Mouse (Mus musculus) spleen, adult 18-20 months (tissue): ENCODE data around the gene Nucb2.

Experiments
- DNase-seq, 2 experiments: peaks; one replicate each; pipeline ENCODE4 v3.0.0; 2022; ENCODE audit warnings: mixed read lengths in 2 of 2

Nucb2 gene

DNA sequence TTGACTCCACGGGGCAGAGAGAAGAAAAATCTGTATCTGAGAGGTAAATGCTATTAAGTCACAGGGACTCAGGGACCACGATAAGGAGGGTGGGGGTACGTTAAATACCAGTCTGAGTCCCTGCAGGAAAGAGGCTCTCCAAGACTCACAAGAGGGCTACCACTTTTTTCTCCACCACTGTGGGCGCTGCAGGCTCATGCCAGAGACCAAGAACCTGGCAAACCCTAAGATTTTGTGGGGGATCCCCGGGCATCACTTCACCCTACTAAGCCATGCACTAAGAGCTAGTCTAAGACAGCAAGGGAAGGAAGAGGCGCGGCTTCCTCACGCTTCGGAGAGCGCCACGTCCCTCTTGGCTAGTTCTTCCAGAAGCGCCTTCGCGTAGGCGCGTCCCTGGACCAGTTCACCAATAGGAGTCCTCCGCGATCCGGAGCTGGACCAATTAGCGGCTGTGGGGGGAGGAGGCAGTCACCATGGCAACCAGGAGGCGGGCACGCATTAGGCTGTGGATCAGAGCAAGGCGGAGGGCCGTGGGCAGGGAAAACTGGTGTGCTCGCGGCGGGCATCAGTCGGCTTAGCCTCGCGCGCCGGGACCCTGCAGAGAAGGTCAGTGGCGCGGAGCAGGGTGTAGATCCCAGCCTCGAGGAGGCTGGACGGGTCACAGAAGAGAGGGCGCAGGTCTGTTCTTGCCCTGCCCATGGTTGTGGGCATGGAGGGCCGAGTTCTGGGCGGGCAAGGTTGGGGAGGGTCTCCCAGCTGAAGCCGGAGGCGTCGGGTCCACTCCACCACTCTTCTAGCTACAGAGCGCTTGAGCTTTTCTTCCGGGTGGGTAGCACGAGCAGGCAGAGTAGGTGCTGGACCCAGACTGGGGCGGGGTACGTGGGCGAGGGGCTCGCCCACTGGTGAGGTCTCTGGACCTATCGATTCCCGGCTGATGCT is at the start of gene Nucb2:
Gene Nucb2, plus strand, starts transcription at position 491 of the 939 bp plus-strand sequence.
- DNase-seq = peak; percentile 96 to 97

DNA sequence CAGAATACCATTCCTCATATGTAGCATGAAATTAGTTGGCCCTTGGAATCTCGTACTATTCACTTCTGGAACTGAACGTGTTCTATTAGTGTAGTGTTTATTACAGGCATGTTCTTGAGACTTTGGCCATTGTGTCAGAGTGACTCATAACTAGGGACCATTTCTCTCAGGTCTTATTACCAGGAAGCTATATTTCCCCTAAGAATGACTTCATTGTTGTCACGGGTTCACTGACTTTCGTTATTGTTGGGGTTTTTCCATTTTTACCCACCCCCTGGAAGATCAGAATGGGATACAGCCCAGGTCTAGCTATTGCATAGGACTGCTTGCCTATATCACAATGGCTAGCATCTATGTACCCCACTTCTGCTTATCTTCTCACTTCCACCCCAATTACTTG is 47.2 kb upstream of the Nucb2 start:
- DNase-seq = no peak

DNA sequence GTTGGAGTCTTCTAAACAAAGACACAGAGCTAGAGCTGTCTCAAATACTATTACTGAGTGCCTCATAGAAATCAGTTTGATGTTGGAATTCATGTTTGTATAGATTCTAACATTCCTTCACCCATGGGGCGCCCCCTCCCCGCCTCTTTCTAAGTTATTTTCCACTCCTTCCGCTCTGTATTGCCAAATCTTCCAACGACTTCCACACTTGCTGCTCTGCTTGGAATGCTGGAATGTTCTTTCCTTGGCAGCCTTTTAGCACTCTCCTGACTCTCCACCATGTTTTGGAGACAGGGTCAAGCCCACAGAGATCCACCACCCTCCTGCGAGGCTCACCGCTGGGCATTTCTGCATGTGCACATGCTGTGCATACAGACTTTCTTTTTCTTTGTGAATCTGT is 46.8 kb upstream of the Nucb2 start:
- no peak for DNase-seq

DNA sequence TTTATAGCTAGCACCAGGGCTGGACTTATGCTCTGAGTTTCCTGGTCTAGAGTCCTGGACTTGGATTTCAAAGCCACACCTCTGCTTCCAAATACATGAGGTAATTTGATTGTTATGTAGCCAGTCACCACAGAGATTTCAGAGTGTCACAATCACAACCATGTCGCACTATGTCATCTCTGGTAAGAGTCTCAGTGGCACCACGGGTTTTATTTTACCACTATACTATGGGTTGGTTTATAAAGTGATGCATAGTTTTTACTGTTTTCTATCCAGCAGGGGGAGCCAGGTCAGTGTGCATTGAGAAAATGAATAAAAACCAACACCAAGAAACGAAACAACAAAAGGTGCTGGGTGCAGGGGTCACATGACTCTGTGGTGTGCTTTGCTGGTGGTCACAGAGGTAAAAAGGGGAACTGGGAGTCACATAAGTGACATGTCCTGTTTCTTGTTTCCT is 45.2 kb upstream of the Nucb2 start:
- DNase-seq = peak; percentile 28 to 32

DNA sequence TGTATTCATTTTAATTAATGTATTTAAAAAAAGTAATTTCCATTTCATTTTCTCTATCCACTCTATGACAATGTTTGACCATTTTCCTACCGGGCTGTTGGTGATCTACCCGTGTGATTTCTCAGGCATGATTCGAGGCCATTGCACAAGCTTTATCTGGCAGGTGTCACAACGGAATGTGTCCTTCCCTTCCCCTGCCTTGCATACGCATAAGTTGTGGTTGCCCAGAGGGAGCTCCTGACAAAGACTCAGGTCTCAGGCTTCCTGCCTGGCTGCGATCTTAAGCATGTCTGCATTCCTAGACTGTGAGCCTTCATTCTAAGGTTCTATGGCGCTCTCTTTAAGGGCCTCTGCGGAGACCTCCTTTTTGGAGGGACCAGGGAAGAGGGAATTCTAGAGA is 42.1 kb upstream of the Nucb2 start:
- no peak for DNase-seq

DNA sequence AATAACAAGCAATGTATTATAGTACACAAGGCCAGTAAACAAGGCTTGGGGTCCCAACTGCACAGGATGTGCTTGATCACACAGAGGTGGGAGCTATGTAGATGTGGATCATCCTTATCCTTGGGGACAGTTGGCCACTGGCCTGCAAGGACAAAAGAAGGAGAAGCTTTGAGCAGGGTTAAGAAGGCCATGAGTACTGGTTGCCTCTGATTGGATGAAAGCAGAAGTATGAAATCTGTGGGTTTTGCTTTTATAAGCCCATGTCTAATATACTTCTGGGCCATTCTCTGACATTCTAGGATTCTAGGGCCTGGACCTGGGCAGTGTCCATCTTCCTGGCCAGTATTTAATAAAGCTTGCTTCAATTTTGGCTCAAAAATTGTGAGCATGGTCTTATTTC is 28.3 kb upstream of the Nucb2 start:
- DNase-seq = no peak

DNA sequence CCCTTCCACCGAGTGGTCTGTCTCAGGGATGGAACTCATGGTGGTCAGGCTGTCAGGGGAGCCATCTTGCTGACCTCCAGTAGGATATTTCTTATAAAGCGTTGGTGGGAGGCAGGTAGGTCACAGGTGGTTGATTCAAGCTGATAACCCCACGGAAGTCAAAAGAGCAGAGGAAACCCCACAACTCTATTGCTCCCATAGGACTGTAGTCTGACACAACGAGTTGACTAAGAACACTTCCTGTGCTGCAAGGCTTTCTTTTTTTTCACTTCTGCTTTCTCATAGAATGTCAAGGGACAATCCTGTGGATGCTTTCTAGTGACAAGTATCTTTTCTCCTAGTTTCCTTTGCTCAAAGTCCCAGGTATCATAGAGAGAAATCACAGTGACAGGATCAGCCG is 27.9 kb upstream of the Nucb2 start:
- DNase-seq = peak in 1 of 2 experiments; percentile 14

DNA sequence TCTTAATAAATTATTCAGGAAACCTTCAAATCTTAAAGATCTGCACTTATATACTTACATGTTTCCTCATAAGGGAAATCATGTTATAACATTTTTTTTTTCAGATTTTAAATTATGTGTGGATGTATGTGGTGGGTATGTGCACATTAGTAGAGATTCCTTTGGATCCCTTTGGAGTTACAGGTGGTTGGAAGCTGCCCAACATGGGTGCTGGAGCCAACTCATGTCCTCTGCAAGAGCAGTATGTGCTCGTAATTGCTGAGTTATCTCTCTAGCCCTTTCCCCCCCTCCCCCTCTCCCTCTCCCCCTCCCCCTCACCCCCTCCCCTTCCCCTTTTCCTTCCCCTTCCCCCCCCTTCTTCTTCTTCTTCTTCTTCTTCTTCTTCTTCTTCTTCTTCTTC is 21.1 kb upstream of the Nucb2 start:
- no peak for DNase-seq

DNA sequence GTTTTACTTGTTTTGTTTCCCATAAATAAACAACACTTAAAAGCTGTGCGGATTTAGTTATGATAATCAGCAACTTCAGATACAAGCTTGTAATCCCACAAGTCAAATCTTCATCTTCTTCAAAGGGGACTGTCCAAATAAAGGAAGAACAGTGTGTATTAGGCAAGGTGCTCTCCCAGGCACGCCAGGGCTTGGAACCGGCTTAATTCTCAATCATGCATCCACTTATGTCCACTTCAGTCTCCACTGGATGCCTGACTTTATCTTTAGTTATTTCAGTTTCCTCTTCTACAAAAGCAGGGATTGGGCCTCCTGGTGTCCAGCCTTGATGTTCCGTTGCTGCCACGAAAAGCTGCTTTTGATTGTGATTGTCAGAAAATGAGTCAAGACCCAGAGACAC is 20.4 kb upstream of the Nucb2 start:
- DNase-seq = no peak

DNA sequence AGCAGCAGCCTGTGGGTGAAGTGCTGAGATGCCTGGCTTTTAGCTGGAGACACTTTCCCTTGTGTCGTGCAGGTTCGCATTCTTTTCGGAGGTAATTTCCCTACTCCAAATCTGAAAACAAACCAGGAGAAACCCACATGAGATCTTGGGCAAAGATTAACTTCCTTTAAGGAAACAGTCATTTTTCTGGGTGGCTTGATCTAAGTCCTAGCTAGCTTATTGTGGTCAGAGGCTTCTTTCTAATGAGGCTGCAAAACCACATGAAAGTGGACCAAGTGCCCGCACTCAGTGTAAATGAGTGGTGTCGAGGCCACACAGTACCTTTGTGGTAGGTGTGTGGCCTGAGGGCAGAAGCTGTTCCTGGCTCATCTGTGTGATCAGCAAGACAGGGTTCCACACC is 20.0 kb upstream of the Nucb2 start:
- no peak for DNase-seq

DNA sequence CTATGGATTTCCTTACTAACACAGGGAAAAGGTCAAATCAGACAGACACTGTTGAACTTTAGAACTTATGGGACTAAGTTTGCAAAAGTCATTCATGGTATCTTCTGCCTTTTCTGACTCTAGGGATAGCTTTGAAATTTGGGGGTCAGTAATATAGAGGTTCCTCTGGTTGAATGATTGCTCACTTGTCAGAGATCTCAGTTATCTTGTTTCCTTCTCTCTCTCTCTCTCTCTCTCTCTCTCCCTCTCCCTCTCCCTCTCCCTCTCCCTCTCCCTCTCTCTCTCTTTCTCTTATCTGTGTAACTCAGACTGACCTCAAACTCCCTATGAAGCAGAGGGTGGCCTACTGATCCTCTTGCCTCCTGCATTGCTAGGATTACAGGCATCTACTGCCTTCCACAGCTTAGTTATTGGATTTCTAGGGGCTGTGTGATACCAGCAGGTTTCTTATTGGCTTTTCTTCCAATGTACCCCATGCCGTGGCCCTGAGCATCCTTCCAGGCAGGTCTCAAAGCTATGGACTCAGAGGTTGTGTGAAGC is 19.0 kb upstream of the Nucb2 start:
- DNase-seq = no peak

DNA sequence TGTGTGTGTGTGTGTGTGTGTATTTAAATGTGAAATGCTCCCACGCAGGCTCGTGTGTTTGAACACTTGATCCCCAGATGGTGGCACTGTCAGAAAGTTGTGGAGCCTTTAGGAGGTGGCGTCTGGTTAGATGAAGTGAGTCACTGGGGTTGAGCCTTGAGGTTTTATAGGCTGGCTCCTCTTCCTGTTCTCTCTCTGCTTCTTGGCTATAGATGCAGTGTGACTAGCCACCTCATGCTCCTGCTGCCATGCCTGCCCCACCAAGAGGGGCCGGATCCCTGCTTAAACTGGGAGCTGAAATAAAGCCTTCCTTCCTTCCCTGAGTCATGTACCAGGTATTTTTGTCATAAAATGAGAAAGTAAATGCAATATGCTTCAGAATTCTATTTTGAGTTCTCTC is 13.1 kb upstream of the Nucb2 start:
- no peak for DNase-seq

DNA sequence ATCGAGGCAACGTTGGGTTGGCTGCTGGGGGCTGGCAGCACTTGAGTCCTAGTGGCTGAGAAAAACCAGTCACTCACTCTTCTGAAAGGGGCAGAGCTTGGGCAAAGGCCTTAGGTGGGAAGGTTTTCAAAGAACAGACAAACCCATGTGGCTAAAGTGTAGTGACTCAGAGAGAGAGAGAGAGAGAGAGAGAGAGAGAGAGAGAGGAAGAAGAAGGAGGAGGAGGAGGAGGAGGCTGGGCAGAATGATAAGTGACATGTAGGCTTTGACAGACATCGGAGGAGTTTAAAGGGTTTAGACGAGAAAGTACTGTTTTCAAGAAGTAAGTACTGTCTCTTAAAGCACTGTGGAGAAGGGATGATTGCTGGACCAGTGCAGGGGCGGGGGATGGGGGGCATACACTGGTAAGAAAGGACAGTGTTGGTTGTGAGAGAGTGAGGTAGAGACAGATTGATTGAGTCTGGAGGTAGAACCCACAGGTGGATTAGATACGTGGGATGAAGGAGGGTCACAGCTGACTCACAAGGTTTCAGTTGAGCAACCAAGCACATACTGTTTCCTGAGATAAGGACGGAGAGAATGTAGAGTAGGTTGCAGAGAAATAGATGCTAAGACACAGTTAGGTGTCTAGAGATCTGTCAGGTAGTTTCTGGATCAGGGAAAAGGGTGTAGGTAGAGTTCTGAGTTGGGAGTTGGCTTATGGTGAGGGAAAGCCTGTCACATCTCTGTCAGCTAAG is 10.7 kb upstream of the Nucb2 start:
- DNase-seq = no peak

DNA sequence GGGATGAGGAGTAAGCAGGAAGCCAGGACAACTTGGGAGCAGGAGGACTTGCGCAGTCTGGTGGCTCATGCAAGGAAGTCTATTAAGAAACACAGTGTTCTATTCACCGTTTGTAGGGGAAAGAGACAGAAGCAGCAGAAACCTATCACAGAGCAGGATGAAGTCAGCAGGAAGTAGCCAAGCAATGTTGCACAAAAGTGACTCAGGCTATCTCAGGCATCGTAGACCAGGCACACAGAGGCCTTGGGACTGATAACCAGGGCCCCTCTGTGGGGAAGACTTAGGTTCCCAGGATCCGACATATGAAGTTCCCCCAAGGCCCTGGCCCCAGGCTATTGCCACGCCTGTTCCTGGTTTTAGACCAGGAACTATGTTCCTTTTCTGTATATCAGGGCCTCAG is 9.6 kb upstream of the Nucb2 start:
- DNase-seq = no peak

DNA sequence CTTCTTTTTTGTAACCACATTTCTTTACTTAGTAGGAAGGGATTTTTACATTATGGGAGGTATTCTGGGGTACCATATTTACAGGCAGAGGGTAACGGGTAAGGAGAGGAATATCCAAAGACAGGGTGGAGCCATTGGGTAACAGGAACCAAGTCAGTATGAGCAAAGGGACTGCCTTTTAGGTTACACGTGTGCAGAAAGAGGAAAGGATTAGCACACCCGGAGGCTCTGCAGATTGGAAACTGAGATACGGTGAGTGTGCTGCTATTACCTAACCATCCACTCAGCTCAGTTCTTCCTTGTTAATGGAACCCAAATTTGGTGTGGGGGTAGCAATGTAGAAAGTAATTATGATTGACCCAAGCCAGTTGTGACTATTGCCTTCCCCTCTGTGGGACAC is 7.4 kb upstream of the Nucb2 start:
- DNase-seq = no peak

DNA sequence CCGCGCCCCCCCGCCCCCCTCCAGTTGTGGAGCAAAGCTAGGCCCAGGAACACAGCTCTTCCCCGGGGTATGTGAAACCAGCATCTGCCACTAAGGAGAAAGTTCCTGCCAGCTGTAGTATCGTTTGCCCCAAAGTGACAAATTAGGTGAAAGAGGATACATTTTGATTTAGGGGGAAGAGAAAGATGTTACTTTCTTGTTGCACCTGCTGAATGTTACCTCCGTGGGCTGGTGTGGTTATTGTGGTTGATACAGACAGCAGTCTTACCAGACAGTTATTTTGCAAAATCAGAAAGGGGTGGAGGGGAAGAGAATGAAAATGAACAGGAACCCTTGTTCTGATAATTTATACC is 625 bp downstream of the Nucb2 start:
- no peak for DNase-seq

DNA sequence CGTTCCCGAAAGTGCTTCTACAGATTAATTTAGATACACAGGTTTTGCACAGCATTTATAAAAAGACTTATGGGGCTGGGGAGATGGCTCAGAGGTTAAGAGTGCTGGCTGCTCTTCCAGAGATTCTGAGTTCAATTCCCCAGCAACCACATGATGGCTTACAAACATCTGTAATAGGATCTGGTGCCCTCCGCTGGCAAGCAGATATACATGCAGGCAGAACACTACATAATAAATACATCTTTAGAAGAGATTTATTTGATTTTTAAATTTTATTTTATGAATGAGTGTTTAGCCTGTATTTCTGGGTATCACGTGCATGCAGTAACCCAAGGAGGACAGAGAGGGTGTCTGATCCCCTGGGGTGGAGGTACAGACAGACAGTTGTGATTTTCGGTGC is 9.9 kb downstream of the Nucb2 start:
- DNase-seq = peak in 1 of 2 experiments; percentile 35

DNA sequence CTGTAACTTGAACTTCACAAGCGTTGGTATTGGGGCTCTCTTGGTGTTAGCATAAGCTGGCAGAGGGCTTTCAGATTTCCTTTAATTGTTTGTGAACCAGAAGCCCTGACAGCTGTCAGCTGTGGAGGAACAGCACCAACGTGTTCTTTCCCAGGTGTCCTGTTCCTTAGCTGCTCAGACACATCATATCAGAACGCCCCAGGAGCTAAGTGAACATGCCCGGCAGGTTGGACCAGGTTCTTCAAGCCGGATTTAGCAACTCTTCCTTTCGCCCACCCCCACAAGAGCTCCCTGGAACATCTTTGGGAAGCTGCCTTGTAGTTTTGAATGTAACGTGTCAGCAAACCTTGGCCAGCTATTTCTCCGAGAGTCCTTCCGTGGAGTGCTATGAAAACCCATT is 10.4 kb downstream of the Nucb2 start:
- DNase-seq = no peak

DNA sequence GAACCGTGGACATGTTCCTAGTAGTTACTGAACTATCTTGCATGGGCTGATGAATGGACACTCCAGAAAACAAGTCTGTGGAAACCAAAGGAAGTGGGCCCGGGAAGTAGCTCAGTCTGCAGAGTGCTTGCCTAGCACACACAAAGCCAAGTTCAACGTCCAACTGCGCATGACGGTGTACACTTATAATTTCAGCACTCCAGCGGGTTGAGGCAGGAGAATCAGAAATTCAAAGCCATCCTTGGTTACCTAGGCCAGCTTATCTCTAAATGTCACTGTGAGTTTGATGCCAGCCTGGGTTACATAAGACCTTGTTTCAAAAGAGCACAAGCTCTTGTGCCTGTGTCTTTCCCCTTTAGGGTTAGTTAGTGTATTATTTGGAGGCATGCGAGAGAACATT is 10.9 kb downstream of the Nucb2 start:
- DNase-seq = no peak

DNA sequence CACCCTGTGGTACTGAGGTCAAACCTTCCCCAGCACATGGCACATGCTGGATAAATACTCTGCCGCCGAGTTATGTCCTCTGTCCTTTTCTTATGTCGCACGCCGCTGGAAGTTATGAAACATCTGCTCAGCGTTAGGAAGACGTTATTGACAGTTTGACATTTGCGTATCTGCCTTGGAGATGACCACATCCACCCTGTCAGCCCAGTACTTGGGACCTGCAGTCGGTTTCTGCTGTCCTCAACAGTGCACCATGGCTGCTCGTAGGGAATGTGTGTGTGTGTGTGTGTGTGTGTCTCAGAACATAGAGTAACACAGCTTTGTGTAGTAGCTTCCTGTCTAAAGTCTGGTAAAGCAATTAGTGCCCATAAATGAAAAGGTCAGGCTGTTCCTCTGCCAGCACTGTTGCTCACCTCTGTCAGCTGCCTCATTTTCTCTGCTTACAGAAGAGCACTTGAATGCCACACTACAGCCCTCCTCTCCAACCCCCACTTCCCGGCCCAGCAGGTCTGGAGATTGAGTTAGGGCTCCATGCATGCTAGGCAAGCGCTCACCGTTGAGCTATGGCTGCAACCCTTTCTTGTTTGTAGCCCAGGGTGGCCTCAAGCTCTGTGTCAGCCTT is 11.5 kb downstream of the Nucb2 start:
- DNase-seq = no peak

DNA sequence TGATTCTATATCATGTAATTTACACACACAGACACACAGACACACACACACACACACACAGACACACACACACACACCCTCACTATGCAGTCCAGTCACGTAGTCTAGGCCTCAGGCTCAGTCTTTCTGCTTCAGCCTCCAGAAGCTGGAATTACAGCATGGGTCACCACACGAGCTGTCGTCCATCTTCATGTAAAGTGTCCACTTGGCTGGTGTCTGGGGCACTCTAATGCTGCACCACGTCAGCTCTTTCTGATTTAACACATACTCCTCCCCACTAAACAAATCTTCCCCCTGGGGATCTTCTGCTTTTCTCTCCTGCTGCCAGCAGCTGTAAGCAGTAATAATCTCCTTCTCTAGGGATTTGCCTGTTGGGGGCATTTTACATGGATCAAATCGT is 13.1 kb downstream of the Nucb2 start:
- no peak for DNase-seq

DNA sequence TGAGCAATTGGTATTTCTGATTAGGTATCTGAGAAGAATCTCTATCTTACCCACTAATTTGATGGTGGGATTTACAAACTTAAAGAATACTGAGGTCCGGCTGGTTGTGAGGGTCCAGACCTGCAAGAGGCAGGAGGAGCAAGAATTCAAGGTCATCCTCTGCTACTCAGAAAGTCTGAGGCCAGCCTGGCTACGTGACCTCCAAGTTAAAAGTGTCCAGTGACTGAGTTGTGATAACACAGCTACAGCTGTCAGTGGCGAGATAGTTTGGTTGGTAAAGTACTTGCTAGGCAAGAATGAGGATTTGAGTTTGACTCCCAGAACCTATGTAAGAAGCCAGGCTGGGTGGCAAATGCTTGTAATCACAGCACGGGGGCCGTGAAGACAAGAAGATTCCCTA is 14.0 kb downstream of the Nucb2 start:
- no peak for DNase-seq

DNA sequence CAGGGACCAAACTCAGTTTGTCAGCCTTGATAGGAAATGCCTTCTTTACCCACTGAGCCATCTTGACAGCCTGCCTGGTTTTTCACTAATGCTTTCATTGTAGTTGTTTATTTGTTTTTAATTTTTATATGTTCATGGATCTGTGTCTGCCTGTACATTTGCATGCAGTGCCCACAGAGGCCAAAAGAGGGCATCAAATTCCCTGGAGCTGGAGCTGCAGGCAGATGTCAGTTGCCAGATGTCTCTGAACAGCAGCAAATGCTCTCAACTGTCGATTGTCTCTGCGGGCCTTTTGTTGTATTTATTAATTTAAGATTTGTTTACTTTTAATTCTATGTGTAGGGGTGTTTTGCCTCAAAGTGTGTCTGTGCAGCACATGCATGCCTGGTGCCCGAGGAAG is 15.6 kb downstream of the Nucb2 start:
- DNase-seq = no peak

DNA sequence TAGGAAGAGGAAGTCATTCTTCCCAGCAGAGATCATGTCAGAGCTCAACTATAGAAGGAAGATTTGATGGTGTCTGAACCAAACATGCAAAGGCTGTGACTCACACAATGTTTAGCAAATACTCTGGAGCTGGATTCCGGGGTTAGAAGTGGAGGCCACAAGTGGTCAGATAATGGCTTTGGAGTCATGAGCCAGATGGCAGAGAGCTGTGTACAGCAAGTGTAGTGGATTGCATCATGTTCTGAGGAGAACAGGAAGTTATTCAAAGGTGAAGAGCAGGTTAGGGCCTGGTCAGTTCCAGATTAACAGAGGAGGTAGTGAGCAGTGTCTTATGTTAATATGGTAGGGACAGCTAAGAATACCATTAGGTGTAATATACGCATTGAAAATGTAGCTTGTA is 20.4 kb downstream of the Nucb2 start:
- no peak for DNase-seq
